Mouse (Mus musculus) midbrain, postnatal 0 days (tissue): Measurements from ENCODE around the gene Dnhd1. TPM values are rescaled to one million over a fixed set of nuclear protein-coding genes. Genes with fewer than 3 reads are reported as not detected.

Experiments used
- ATAC-seq: fragments of 200-750 bp; cut with Nextera tagmentation; 2 replicates; pipeline ENCODE4 v1.8.0; 2017; ENCODE audit warnings: moderate number of reproducible peaks, mild to moderate bottlenecking, moderate TSS enrichment, moderate library complexity; ENCODE audit not compliant: low FRiP score
- DNase-seq: peaks from one replicate; pipeline ENCODE4 v3.0.0-alpha.2; 2015; ENCODE audit warnings: low spot score
- H3K27ac ChIP-seq: fragments of 300-500 bp; sonication (generic); 2 replicates; pipeline ENCODE4 v1.5.1; 2014; ENCODE audit warnings: low read depth, mild to moderate bottlenecking, low read length, mixed read lengths
- H3K27me3 ChIP-seq: fragments of 300-500 bp; sonication (generic); 2 replicates; pipeline ENCODE4 v1.6.1; 2014; ENCODE audit warnings: low read length, control low read depth, mixed read lengths; ENCODE audit not compliant: insufficient read depth
- H3K36me3 ChIP-seq: fragments of 300-500 bp; sonication (generic); 2 replicates; pipeline ENCODE4 v1.6.1; 2014; ENCODE audit warnings: low read length, control low read depth, mixed read lengths; ENCODE audit not compliant: insufficient read depth
- H3K4me1 ChIP-seq: fragments of 300-500 bp; sonication (generic); 2 replicates; pipeline ENCODE4 v1.6.1; 2014; ENCODE audit warnings: mild to moderate bottlenecking, control low read depth, antibody characterized with exemption, low read length, mixed read lengths; ENCODE audit not compliant: insufficient read depth
- H3K4me2 ChIP-seq: fragments of 300-500 bp; sonication (generic); 2 replicates; pipeline ENCODE4 v1.6.1; 2014; ENCODE audit warnings: low read depth, mild to moderate bottlenecking, low read length, mixed read lengths; ENCODE audit not compliant: poor library complexity, severe bottlenecking
- H3K4me3 ChIP-seq: fragments of 300-500 bp; sonication (generic); 2 replicates; pipeline ENCODE4 v1.5.1; 2014; ENCODE audit warnings: low read depth, mild to moderate bottlenecking, low read length, moderate library complexity
- H3K9ac ChIP-seq: fragments of 300-500 bp; sonication (generic); replicated peaks from 2 replicates; pipeline ENCODE4 v1.6.1; 2014; ENCODE audit warnings: mild to moderate bottlenecking, low read length, moderate library complexity, mixed read lengths; ENCODE audit not compliant: poor library complexity, severe bottlenecking
- H3K9me3 ChIP-seq: fragments of 300-500 bp; sonication (generic); 2 replicates; pipeline ENCODE4 v1.6.1; 2016; ENCODE audit warnings: low read length, control low read depth
- CTCF ChIP-seq: IDR thresholded peaks from 2 replicates; pipeline ENCODE4 v1.5.1; 2016; ENCODE audit warnings: antibody characterized with exemption, mild to moderate bottlenecking
- WGBS: fragments of 180-500 bp; shearing (Covaris S2); extraction: QIAGEN DNeasy Blood & Tissue Kit; methylation state at CpG from one replicate; pipeline ENCODE4 v1.1.7; 2014; 5-methylcytosine and 5-hydroxymethylcytosine counted together
- polyA plus RNA-seq: library from polyadenylated mRNA; unstranded; fragments of >200 nt; fragmentation: Nextera tagmentation; extraction: Ambion mirVana; gene quantifications from 2 replicates; pipeline ENCODE4 v1.2.1, GENCODE M21; 2015
- total RNA-seq: library from RNA; depleted of rRNA; stranded (reverse); fragments of >200 nt; gene quantifications from 2 replicates; pipeline ENCODE4 v1.2.3, GENCODE M21; 2014

Dnhd1 gene
- total and polyA plus RNA-seq, 2 experiments from 2014 or later, result 1.9 to 3.8 TPM

GRCm38 (mm10) chr7:105628633-105629032, 22.0 kb upstream of the Dnhd1 start:
- no peak overlapping the region; the same call in 1 of the 2 replicates for H3K27ac ChIP-seq
- 14% methylated on average over 3 of the region's 3 CpGs for WGBS
- peak; percentile 87 for DNase-seq

GRCm38 (mm10) chr7:105632551-105632972, 18.1 kb upstream of the Dnhd1 start:
- TF ChIP-seq CTCF, result no peak
- Histone ChIP-seq H3K36me3 (peaks cover 19% of the 10 kb centered on the region), H3K9me3 (no peaks in the 10 kb centered on the region), H3K4me1 (0 out of 2 replicates have a peak, but pooled peaks cover 6% of the 10 kb centered on the region), H3K4me3 (peak overlapping the region; percentile 74), H3K27me3 (no peaks in the 10 kb centered on the region), H3K9ac (peak overlapping the region; percentile 75), H3K27ac (peak overlapping the region; percentile 85), H3K4me2 (peak overlapping the region; percentile 81)
- DNase-seq (no peak), ATAC-seq (peak; percentile 21)
- 8% methylated on average over 4 of the region's 4 CpGs for WGBS

More at GRCm38 (mm10) chr7:105628633-105629032, 22.0 kb upstream of the Dnhd1 start:
- H3K4me2 ChIP-seq, result no peak overlapping the region
- no peak for ATAC-seq
- 0 out of 2 replicates have a peak, but pooled peaks cover 6% of the 10 kb centered on the region for H3K4me1 ChIP-seq
- no peaks in the 10 kb centered on the region for H3K27me3 ChIP-seq
- TF ChIP-seq CTCF, result no peak
- H3K9me3 ChIP-seq, result no peaks in the 10 kb centered on the region
- H3K36me3 ChIP-seq, result peaks cover 19% of the 10 kb centered on the region
- H3K4me3 ChIP-seq, result no peak overlapping the region
- no peak overlapping the region for H3K9ac ChIP-seq

GRCm38 (mm10) chr7:105633127-105633800, 17.4 kb upstream of the Dnhd1 start, which contains the start of gene Trim3:
Gene Trim3 (minus strand): TSS chr7:105633571.
- H3K4me1 ChIP-seq, result 0 out of 2 replicates have a peak, but pooled peaks cover 6% of the 10 kb centered on the region
- no peaks in the 10 kb centered on the region for H3K27me3 ChIP-seq
- DNase-seq (peak; percentile 93), ATAC-seq (peak; percentile 89)
- peak within 1 kb of the TSS; percentile 74 for H3K4me3 ChIP-seq
- H3K27ac ChIP-seq, result peak within 1 kb of the TSS; percentile 85
- peak; percentile 36; the same call in 1 of the 2 replicates for TF ChIP-seq CTCF
- peak within 1 kb of the TSS; percentile 75 for H3K9ac ChIP-seq
- H3K4me2 ChIP-seq, result peak within 1 kb of the TSS; percentile 81
- peaks cover 23% of the 10 kb centered on the region for H3K36me3 ChIP-seq
- WGBS, result 2% methylated on average over 49 of the region's 71 CpGs
- H3K9me3 ChIP-seq, result no peaks in the 10 kb centered on the region

DNA sequence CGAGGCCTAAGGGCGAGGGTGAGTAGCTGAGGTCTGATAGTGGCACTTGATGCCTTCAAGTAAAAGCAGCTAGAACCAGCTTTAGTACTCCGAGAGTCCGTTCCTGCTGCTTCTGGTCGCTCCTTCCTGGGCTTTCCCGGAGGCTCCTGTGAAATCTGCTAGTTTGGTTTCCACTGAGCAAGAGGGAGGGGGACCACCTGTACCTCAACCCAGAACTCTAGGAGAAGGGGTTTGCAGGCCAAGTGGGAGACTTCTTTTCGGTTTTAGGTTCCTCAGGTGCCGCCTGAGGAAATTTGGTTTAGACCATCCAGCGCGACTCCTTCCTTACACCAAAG, 16.9 kb upstream of the Dnhd1 start:
- Histone ChIP-seq H3K27me3 (no peaks in the 10 kb centered on the region), H3K4me2 (peak overlapping the region; percentile 81), H3K27ac (peak overlapping the region; percentile 85), H3K4me3 (peak overlapping the region; percentile 74), H3K9me3 (no peaks in the 10 kb centered on the region), H3K4me1 (0 out of 2 replicates have a peak, but pooled peaks cover 6% of the 10 kb centered on the region), H3K36me3 (peaks cover 23% of the 10 kb centered on the region), H3K9ac (peak overlapping the region; percentile 75)
- TF ChIP-seq CTCF, result no peak
- WGBS, result 2% methylated on average over 10 of the region's 10 CpGs
- ATAC-seq (no peak), DNase-seq (no peak)

DNA sequence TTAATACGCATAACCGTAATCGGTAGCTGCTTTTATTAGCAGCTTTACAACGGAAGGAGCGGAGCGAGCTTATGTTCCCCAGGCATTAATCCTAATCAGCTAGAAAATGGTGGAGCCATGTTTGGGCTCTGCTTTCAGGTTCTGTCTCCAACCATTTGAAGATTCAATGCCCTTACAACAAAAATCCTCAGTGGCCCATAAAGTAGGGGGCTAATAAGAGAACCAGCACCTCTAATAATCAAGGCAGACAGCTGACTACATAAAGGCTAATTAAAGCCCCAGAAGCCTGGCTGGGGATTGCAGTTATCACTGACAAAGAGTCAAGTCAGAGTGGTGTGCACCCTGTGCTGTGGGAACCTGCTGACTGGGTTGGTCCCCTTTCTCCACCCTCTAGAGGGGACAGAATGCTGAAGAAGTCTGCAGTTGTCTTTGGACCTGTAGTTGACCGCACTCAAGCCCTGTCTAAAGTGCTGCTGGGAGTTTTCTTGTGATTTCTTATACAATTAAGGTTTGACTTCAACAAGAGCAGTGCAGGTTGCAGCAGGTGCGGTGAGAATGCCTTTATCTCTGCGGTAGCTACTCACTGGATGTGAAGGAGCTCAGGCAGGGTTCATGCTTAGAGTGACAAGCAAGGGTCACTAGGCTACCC, 16.2 kb upstream of the Dnhd1 start:
- WGBS, result 36% methylated on average over 9 of the region's 9 CpGs
- H3K9ac ChIP-seq, result peak overlapping the region; percentile 75; the same call in 1 of the 2 replicates
- peak overlapping the region; percentile 85; the same call in 1 of the 2 replicates for H3K27ac ChIP-seq
- peaks cover 9% of the 10 kb centered on the region; the same call in 1 of the 2 replicates for H3K4me1 ChIP-seq
- DNase-seq, result no peak
- no peaks in the 10 kb centered on the region for H3K9me3 ChIP-seq
- peak overlapping the region; percentile 81 for H3K4me2 ChIP-seq
- H3K36me3 ChIP-seq, result peaks cover 23% of the 10 kb centered on the region
- peak overlapping the region; percentile 74; the same call in 1 of the 2 replicates for H3K4me3 ChIP-seq
- no peak for TF ChIP-seq CTCF
- H3K27me3 ChIP-seq, result no peaks in the 10 kb centered on the region
- ATAC-seq, result no peak

GRCm38 (mm10) chr7:105635726-105636125, 14.9 kb upstream of the Dnhd1 start:
- Histone ChIP-seq H3K9me3 (no peaks in the 10 kb centered on the region), H3K4me1 (peaks cover 12% of the 10 kb centered on the region; the same call in 1 of the 2 replicates), H3K36me3 (peaks cover 23% of the 10 kb centered on the region), H3K4me2 (no peak overlapping the region), H3K27me3 (no peaks in the 10 kb centered on the region), H3K4me3 (no peak overlapping the region), H3K9ac (no peak overlapping the region), H3K27ac (no peak overlapping the region; the same call in 1 of the 2 replicates)
- ATAC-seq, result no peak
- 80% methylated on average over 2 of the region's 2 CpGs for WGBS
- peak; percentile 25 for DNase-seq
- no peak for TF ChIP-seq CTCF
